ENCODE assay signal across 15 mouse cellular contexts in the genomic region with DNA sequence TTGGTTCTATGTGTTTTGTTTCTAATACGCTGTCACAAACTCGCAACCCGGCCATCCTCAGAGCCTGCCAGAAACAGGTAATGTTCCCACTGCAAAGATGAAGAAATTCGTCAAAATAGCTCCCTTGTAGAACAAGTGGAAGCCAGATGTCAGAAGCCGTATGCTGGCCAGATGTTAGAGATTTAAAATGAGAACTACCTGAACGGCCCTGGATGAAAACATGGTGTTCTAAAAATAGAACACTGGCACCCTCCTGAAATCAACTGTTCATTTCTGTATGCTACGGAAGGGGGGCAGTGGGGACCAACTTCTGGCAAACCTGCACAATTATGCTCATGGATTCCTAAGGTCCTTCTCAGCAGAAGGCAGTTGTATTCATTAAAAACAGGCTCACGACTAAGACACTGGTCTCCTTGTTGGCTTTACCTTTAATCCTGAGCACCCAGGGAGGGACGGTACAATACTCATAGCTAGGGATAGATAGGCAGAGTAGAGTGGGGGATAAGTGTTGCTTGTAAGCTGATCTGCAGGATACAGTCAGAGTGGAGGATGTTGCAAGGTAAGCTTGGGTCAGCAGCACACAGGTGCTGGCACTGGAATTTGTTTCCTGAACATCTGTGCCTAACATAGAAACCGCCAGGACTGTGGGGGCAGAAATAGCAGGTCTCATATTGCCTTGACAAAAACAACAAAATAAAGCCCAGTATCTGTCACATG.
A peak's percentile ranks its signal among the peaks of the same experiment; 100 is the strongest.
DNase-seq lines count a peak whose midpoint lies in the region; ATAC-seq lines count a peak whose summit lies in the region.
"Had no signal": no experiment of that assay in that cellular context is flagged by ENCODE, and none has a peak within 500 bp of the region (broad histone marks: within the 10 kb centered on the region; RNA-seq: fewer than 3 reads in every experiment).

No protein-coding gene starts in this region.

- H3K9me3 ChIP-seq in heart, embryonic 12.5 days (replicated peaks) = no peaks in the 10 kb centered on the region
- H3K9me3 ChIP-seq in kidney, embryonic 15.5 days (replicated peaks) = no peaks in the 10 kb centered on the region
- no peaks in the 10 kb centered on the region for H3K9me3 ChIP-seq in embryonic facial prominence, embryonic 12.5 days
- no peaks in the 10 kb centered on the region for H3K9me3 ChIP-seq in limb, embryonic 15.5 days
- H3K9me3 ChIP-seq: embryonic facial prominence, embryonic 15.5 days; midbrain, embryonic 12.5 days had no signal

- no peaks in the 10 kb centered on the region for H3K36me3 ChIP-seq in heart, embryonic 12.5 days
- H3K36me3 ChIP-seq in kidney, embryonic 15.5 days = no peaks in the 10 kb centered on the region
- no peaks in the 10 kb centered on the region for H3K36me3 ChIP-seq in embryonic facial prominence, embryonic 12.5 days
- H3K36me3 ChIP-seq in limb, embryonic 15.5 days = no peaks in the 10 kb centered on the region
- H3K36me3 ChIP-seq: embryonic facial prominence, embryonic 15.5 days; midbrain, embryonic 12.5 days had no signal

- peak overlapping the region; percentile 28 for H3K4me2 ChIP-seq in heart, embryonic 12.5 days
- H3K4me2 ChIP-seq in kidney, embryonic 15.5 days = no peak overlapping the region
- no peak overlapping the region for H3K4me2 ChIP-seq in embryonic facial prominence, embryonic 12.5 days (replicated peaks)
- no peak overlapping the region for H3K4me2 ChIP-seq in limb, embryonic 15.5 days
- H3K4me2 ChIP-seq: embryonic facial prominence, embryonic 15.5 days; midbrain, embryonic 12.5 days had no signal

- no peak overlapping the region for H3K9ac ChIP-seq in heart, embryonic 12.5 days
- no peak overlapping the region for H3K9ac ChIP-seq in kidney, embryonic 15.5 days
- no peak overlapping the region for H3K9ac ChIP-seq in embryonic facial prominence, embryonic 12.5 days
- H3K9ac ChIP-seq in limb, embryonic 15.5 days = no peak overlapping the region
- H3K9ac ChIP-seq: embryonic facial prominence, embryonic 15.5 days; midbrain, embryonic 12.5 days had no signal

- DNase-seq in heart, postnatal 4 days = no peak
- DNase-seq in kidney, postnatal 36 days = no peak
- DNase-seq: cerebellum, postnatal 14 days; gastrocnemius, postnatal 36 days; kidney, postnatal 14 days; lung, postnatal 4 days; thymus, postnatal 14 days had no signal

- WGBS in heart, embryonic 12.5 days = 58% methylated on average over 10 of the region's 10 CpGs
- 50% methylated on average over 10 of the region's 10 CpGs for WGBS in kidney, embryonic 15.5 days
- 24% methylated on average over 10 of the region's 10 CpGs for WGBS in embryonic facial prominence, embryonic 12.5 days
- WGBS in limb, embryonic 15.5 days = 17% methylated on average over 10 of the region's 10 CpGs

- no peak overlapping the region for H3K27ac ChIP-seq in heart, embryonic 12.5 days (ENCODE audit: poor library complexity, severe bottlenecking)
- H3K27ac ChIP-seq in kidney, embryonic 15.5 days = no peak overlapping the region
- 0 out of 2 replicates have a peak overlapping the region, but pooled peaks have one; percentile 25 for H3K27ac ChIP-seq in embryonic facial prominence, embryonic 12.5 days
- H3K27ac ChIP-seq in limb, embryonic 15.5 days = peak overlapping the region; percentile 47
- H3K27ac ChIP-seq: embryonic facial prominence, embryonic 15.5 days; midbrain, embryonic 12.5 days; stomach, postnatal 0 days had no signal

- no peak overlapping the region for H3K4me3 ChIP-seq in heart, embryonic 12.5 days
- no peak overlapping the region for H3K4me3 ChIP-seq in kidney, embryonic 15.5 days (replicated peaks)
- H3K4me3 ChIP-seq in embryonic facial prominence, embryonic 12.5 days = no peak overlapping the region
- no peak overlapping the region for H3K4me3 ChIP-seq in limb, embryonic 15.5 days
- H3K4me3 ChIP-seq: embryonic facial prominence, embryonic 15.5 days; midbrain, embryonic 12.5 days had no signal

- no peaks in the 10 kb centered on the region for H3K27me3 ChIP-seq in heart, embryonic 12.5 days (replicated peaks)
- no peaks in the 10 kb centered on the region for H3K27me3 ChIP-seq in kidney, embryonic 15.5 days
- H3K27me3 ChIP-seq in embryonic facial prominence, embryonic 12.5 days = no peaks in the 10 kb centered on the region
- H3K27me3 ChIP-seq in limb, embryonic 15.5 days = no peaks in the 10 kb centered on the region
- H3K27me3 ChIP-seq: embryonic facial prominence, embryonic 15.5 days; midbrain, embryonic 12.5 days had no signal

- no peak for ATAC-seq in heart, embryonic 12.5 days (ENCODE audit: insufficient number of reproducible peaks, low FRiP score)
- peak; percentile 72 for ATAC-seq in kidney, embryonic 15.5 days (replicated peaks; ENCODE audit: low FRiP score)
- ATAC-seq in embryonic facial prominence, embryonic 12.5 days (ENCODE audit: insufficient number of reproducible peaks, insufficient read depth, low FRiP score, low TSS enrichment) = 0 out of 2 replicates have a peak, but pooled peaks have one; percentile 52
- ATAC-seq in limb, embryonic 15.5 days (ENCODE audit: insufficient number of reproducible peaks, low FRiP score, low TSS enrichment, low read depth) = no peak
- ATAC-seq in granulocyte monocyte progenitor cell, adult 5-6 weeks (replicated peaks; ENCODE audit: poor library complexity, severe bottlenecking) = no peak

- peaks cover 46% of the 10 kb centered on the region for H3K4me1 ChIP-seq in heart, embryonic 12.5 days (replicated peaks)
- peaks cover 29% of the 10 kb centered on the region for H3K4me1 ChIP-seq in kidney, embryonic 15.5 days
- H3K4me1 ChIP-seq in embryonic facial prominence, embryonic 12.5 days = peaks cover 39% of the 10 kb centered on the region
- peaks cover 22% of the 10 kb centered on the region for H3K4me1 ChIP-seq in limb, embryonic 15.5 days

Comparison
In these comparisons a context has a peak if more than half of its experiments do, and no peak if none do; other contexts are left out.
1. ATAC-seq: peak in kidney, embryonic 15.5 days (single experiment) and embryonic facial prominence, embryonic 12.5 days (single experiment); none in heart, embryonic 12.5 days (single experiment), limb, embryonic 15.5 days (single experiment) and granulocyte monocyte progenitor cell, adult 5-6 weeks (single experiment).
2. H3K27ac ChIP-seq: peak in embryonic facial prominence, embryonic 12.5 days (single experiment) and limb, embryonic 15.5 days (single experiment); none in heart, embryonic 12.5 days (single experiment) and kidney, embryonic 15.5 days (single experiment).